Mouse (Mus musculus): ENCODE measurements around the gene Aldh1b1.

GRCm38 (mm10) chr4:45770638-45771033 lies 28.2 kb upstream of the Aldh1b1 start:
- TF ChIP-seq CTCF (IDR thresholded peaks at IDR 0.05; ENCODE audit: extremely low read depth, insufficient read length, insufficient replicate concordance, low read depth, low read length) (no peak), POLR2A (IDR thresholded peaks at IDR 0.05; ENCODE audit: low read depth, low read length) (no peak)

All from small intestine, adult 2 months (tissue).